Mouse (Mus musculus) embryonic fibroblast, embryonic 13.5 days (primary cell): ENCODE results near the gene Lekr1.

Source experiments
- CTCF ChIP-seq: IDR thresholded peaks from 2 replicates; pipeline ENCODE4 v1.5.1; 2011; ENCODE audit warnings: mild to moderate bottlenecking, control low read depth, low read length, moderate library complexity, borderline replicate concordance; ENCODE audit not compliant: insufficient read depth
- POLR2A ChIP-seq: IDR thresholded peaks from 2 replicates; pipeline ENCODE4 v1.6.1; 2011; ENCODE audit warnings: low read depth, mild to moderate bottlenecking, control low read depth, low read length, moderate library complexity

GRCm38 (mm10) chr3:65627021-65627706 lies 38.9 kb upstream of the Lekr1 start:
- TF ChIP-seq POLR2A, result no peak
- TF ChIP-seq CTCF, result no peak
